Mouse (Mus musculus) spleen, adult 2 months (tissue): ENCODE measurements around the gene Clec5a. TPM values are rescaled to one million over a fixed set of nuclear protein-coding genes. Genes with fewer than 3 reads are reported as not detected.

Source experiments
- DNase-seq, 2 experiments: peaks; one replicate each; pipeline versions ENCODE4 v3.0.0 to v3.0.0-alpha.2; 2012 to 2021; ENCODE audit warnings: low spot score in 2 of 2, low read depth in 1 of 2
- H3K27ac ChIP-seq: fragments of 200-500 bp; 2 replicates; pipeline ENCODE4 v1.5.1; 2012; ENCODE audit warnings: low read length, inconsistent platforms; ENCODE audit not compliant: insufficient read depth
- H3K27me3 ChIP-seq: fragments of 200-500 bp; 2 replicates; pipeline ENCODE4 v1.6.1; 2012; ENCODE audit warnings: mild to moderate bottlenecking, moderate library complexity, low read length, inconsistent platforms; ENCODE audit not compliant: control insufficient read depth, insufficient read depth
- H3K36me3 ChIP-seq: fragments of 200-500 bp; 2 replicates; pipeline ENCODE4 v1.6.1; 2012; ENCODE audit warnings: mild to moderate bottlenecking, low read length, inconsistent platforms; ENCODE audit not compliant: control insufficient read depth, insufficient read depth
- H3K4me1 ChIP-seq: fragments of 200-500 bp; 2 replicates; pipeline ENCODE4 v1.6.1; 2011; ENCODE audit warnings: inconsistent platforms; ENCODE audit not compliant: control insufficient read depth, insufficient read depth, insufficient read length
- H3K4me3 ChIP-seq: fragments of 200-500 bp; 2 replicates; pipeline ENCODE4 v1.5.1; 2011; ENCODE audit warnings: mild to moderate bottlenecking, inconsistent platforms; ENCODE audit not compliant: insufficient read depth, insufficient read length; ENCODE audit errors: extremely low read depth
- CTCF ChIP-seq: fragments of 200-500 bp; IDR thresholded peaks from 2 replicates; pipeline ENCODE4 v1.5.1; 2011; ENCODE audit warnings: mild to moderate bottlenecking, inconsistent platforms; ENCODE audit not compliant: insufficient read depth, insufficient read length, insufficient replicate concordance; ENCODE audit errors: extremely low read depth
- POLR2A ChIP-seq: fragments of 200-500 bp; IDR thresholded peaks from 2 replicates; pipeline ENCODE4 v1.6.1; 2011; ENCODE audit warnings: low read depth, low read length, inconsistent platforms
- WGBS: fragments of 180-500 bp; shearing (Covaris S2); methylation state at CpG from one replicate; pipeline ENCODE4 v1.1.7; 2018; 5-methylcytosine and 5-hydroxymethylcytosine counted together
- polyA plus RNA-seq: library from polyadenylated mRNA; depleted of rRNA; stranded (reverse); fragments of >200 nt; gene quantifications from 2 replicates; pipeline ENCODE4 v1.2.3, GENCODE M21; 2012; rRNA removed

Clec5a gene
- polyA plus RNA-seq: 0.18 and 0.34 TPM in 2 replicates

DNA sequence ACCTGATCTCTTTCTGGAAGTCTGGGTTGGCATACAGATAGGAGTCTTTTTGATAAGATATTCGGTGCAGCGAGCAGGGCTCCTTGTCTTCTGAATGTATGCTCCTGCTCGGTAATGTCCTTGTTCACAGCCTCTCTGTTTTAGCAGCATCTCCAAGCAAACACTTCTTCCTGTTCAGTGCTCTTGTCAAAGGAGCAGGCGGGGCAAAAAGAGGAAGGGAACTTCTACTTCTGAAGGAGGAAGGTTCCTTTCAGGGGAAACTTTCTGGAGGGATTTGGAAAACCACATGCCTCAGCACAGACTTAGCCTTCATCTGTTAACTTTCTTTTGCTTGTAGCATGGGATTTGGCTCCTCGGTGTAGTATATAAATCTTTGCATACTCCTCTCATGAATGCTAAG, at the start of gene Clec5a:
TSS of gene Clec5a (minus strand) at position 177 of the 400 bp plus-strand sequence.
- no peak for TF ChIP-seq CTCF
- no peak for TF ChIP-seq POLR2A
- WGBS: 34% methylated on average over 5 of the region's 5 CpGs

DNA sequence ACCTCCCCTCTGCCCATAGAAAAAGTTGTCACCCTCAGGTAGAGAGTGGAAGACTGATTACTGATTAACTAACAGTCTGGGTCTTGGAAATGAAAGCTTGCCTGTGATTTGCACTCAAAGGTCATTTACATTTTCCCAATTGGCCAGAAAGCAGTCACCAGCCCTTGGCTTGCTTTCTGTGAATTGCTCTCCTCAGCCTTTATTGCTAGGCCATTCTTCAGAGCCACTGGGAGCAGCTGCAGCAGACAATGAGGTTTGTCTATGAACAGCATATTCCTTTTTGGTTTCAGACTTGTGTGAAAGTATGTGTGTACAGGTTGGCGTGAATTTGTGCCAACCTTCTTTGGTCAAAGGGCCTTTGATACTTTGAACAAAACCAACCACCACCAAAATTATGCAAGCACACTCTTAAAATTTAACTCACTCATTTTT, 49.0 kb upstream of the Clec5a start:
- TF ChIP-seq CTCF (no peak), POLR2A (no peak)
- WGBS: 92% methylated on average over 1 of the region's 1 CpGs
- Histone ChIP-seq H3K27ac (no peak overlapping the region), H3K4me3 (no peak overlapping the region), H3K36me3 (no peaks in the 10 kb centered on the region), H3K27me3 (no peaks in the 10 kb centered on the region), H3K4me1 (no peaks in the 10 kb centered on the region)
- no peak for DNase-seq

More for the DNA sequence above, at the start of gene Clec5a:
- no peaks in the 10 kb centered on the region for H3K4me1 ChIP-seq
- no peak for DNase-seq
- H3K27ac ChIP-seq: no peak within 1 kb of the TSS
- H3K36me3 ChIP-seq: no peaks in the 10 kb centered on the region
- no peak within 1 kb of the TSS for H3K4me3 ChIP-seq
- H3K27me3 ChIP-seq: no peaks in the 10 kb centered on the region

DNA sequence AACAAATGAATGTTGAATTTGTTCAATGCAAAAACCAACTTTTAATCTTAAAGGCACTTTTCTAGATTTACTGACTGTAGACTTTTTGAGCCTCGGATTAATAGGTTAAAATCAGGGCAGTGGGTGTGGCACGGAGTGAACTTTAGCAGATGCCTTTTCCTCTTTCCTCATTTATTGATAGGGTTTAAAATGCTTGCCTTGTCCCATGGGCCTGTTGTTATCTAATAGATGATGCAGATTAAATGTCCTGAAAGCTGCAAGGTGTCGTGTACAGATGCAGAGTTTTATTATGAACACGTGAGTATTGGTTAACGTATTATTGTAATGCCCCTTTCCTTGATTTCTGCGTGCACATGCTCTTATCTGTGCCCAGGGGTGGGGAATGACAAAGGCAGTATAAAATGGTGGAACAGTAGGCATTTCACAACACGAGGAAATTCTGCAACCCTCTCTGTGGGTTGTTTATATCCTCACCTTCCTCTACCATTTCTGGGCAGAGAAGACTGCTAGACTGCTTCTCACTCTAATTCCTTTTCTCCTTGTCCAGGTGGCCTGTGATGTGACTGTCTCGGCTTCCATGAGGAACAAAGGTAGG, 42.9 kb upstream of the Clec5a start, which contains the start of gene Mgam:
TSS of gene Mgam (plus strand) at position 426 of the 595 bp plus-strand sequence.
- no peak for DNase-seq
- no peaks in the 10 kb centered on the region for H3K36me3 ChIP-seq
- H3K4me1 ChIP-seq: no peaks in the 10 kb centered on the region
- TF ChIP-seq POLR2A (no peak), CTCF (no peak)
- no peaks in the 10 kb centered on the region for H3K27me3 ChIP-seq
- 84% methylated on average over 8 of the region's 8 CpGs for WGBS
- no peak within 1 kb of the TSS for H3K27ac ChIP-seq
- no peak within 1 kb of the TSS for H3K4me3 ChIP-seq

DNA sequence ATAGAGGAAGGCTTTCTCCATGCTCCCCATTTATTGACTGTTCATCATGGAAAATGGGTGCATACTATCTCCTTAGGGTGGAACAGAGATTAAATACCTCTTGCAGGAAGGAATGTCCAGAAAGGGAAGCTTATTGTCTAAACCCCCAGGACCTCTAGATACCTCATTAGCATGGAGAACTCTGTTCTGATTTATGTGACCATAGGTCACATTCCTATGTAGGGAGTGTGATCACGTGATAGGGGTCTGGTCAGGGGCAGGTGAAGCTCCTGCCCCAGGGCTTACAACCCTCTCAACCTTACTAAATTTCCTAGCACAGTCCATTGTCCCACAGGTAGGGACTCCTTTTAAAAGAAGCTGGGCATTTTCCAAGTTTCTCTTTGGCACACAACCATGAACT, 40.5 kb upstream of the Clec5a start:
- H3K27ac ChIP-seq: no peak overlapping the region
- DNase-seq: no peak
- no peaks in the 10 kb centered on the region for H3K4me1 ChIP-seq
- no peak for TF ChIP-seq POLR2A
- TF ChIP-seq CTCF: no peak
- no peak overlapping the region for H3K4me3 ChIP-seq
- H3K27me3 ChIP-seq: no peaks in the 10 kb centered on the region
- whole genome bisulfite sequencing: 77% methylated on average over 1 of the region's 1 CpGs
- H3K36me3 ChIP-seq: no peaks in the 10 kb centered on the region

DNA sequence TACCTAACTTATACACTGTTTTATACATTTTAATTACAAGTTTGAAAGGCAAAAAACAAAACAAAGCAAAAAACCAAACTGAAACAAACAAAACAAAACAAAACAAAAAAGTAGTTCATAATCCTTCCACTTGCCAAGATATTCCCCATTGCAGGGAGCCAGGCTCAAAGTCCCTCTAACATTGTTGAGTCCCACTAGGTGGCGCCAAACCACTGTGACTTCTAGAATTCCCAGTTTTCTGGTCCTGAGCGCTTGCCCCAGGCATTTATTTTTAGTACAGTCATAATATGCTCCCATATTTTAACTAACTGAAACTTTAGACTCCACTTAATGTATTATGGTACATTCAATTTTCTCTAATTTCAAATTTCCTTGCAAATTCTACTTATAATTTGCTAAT, 32.3 kb upstream of the Clec5a start:
- no peaks in the 10 kb centered on the region for H3K36me3 ChIP-seq
- DNase-seq: no peak
- H3K4me3 ChIP-seq: no peak overlapping the region
- H3K27ac ChIP-seq: no peak overlapping the region
- no peaks in the 10 kb centered on the region for H3K27me3 ChIP-seq
- no peaks in the 10 kb centered on the region for H3K4me1 ChIP-seq
- WGBS: 8% methylated on average over 2 of the region's 2 CpGs
- TF ChIP-seq POLR2A: no peak
- TF ChIP-seq CTCF: peak; percentile 42; the same call in 1 of the 2 replicates

DNA sequence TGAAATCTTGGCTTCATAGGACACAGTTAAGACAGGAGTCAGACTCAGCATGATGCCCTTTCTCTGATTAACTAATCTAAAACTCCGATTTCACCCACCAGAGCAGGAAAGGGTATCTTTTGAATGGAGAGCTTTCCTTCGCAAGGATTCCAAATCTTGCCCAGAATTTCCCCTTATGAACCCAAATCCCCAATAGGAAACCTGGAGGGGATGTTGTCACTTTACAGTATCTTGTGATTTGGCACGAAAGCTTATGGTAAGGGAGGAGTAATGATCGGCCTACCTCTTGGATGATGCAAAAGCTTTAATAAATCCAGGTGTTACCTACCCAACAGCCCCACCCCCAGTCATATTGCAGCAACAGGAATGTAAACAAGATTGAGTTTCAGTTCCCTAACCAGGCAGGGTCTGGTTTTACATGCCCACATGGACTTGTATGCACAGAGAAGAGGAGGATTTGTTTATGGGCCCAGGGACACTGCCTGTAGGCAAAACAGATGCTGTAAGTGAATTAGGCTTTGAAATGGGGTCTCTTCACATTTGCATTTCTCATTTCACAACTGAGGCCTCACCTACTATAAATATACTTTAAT, 27.7 kb upstream of the Clec5a start, which contains the start of gene Tas2r138:
TSS of gene Tas2r138 (minus strand) at position 51 of the 593 bp plus-strand sequence.
- H3K27ac ChIP-seq: no peak within 1 kb of the TSS
- no peaks in the 10 kb centered on the region for H3K4me1 ChIP-seq
- H3K27me3 ChIP-seq: no peaks in the 10 kb centered on the region
- TF ChIP-seq CTCF (no peak), POLR2A (no peak)
- no peaks in the 10 kb centered on the region for H3K36me3 ChIP-seq
- 89% methylated on average over 4 of the region's 4 CpGs for WGBS
- no peak within 1 kb of the TSS for H3K4me3 ChIP-seq
- no peak for DNase-seq

DNA sequence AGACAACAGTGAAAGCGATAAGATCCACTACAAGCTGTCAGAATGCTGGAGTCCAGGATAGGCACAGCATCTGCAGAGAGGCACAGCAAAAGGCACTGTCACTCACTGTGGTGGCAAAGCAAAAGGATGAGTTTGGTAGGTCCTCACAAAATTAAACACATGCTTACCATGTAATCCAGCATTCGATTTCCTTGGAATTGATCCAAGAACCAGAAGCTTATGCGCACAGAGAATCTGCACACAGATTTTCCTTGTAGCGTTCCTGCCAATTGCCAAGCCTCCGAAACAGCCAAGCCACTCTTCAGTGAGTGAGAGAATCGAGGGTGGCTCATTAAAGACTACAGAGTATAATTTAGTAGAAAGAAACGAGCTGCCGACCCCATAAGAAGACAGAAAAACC, 24.6 kb upstream of the Clec5a start:
- Histone ChIP-seq H3K27ac (no peak overlapping the region), H3K4me1 (no peaks in the 10 kb centered on the region), H3K4me3 (no peak overlapping the region), H3K27me3 (no peaks in the 10 kb centered on the region), H3K36me3 (no peaks in the 10 kb centered on the region)
- no peak for DNase-seq
- WGBS: 87% methylated on average over 8 of the region's 8 CpGs
- no peak for TF ChIP-seq CTCF
- TF ChIP-seq POLR2A: no peak
